Mouse (Mus musculus): ENCODE results near the gene Fam120c. TPM values are rescaled to one million over a fixed set of nuclear protein-coding genes. Genes with fewer than 3 reads are reported as not detected.
A peak's percentile ranks its signal among the peaks of the same experiment; 100 is the strongest.

The Fam120c gene
- polyA plus RNA-seq, 1 experiment: 2.1 TPM

- H3K36me3 ChIP-seq (ENCODE audit: control insufficient read depth, insufficient read depth): no peaks in the 10 kb centered on the region
- H3K27me3 ChIP-seq (ENCODE audit: control insufficient read depth, insufficient read depth, insufficient read length): no peaks in the 10 kb centered on the region
- H3K4me3 ChIP-seq (ENCODE audit: insufficient read depth, poor library complexity, severe bottlenecking): no peak overlapping the region
- no peaks in the 10 kb centered on the region for H3K79me2 ChIP-seq (ENCODE audit: control insufficient read depth, insufficient read depth)
- no peak overlapping the region for H3ac ChIP-seq (ENCODE audit: control insufficient read depth, insufficient read length, low read depth)
- TF ChIP-seq FOSL1 (IDR thresholded peaks at IDR 0.05; ENCODE audit: insufficient read depth, low read length, poor library complexity, severe bottlenecking): no peak
- no peak for TF ChIP-seq MAX (IDR thresholded peaks at IDR 0.05)
- no peak for TF ChIP-seq CTCF (IDR thresholded peaks at IDR 0.05; ENCODE audit: control insufficient read depth, insufficient read depth, insufficient read length)
- TF ChIP-seq CEBPB (IDR thresholded peaks at IDR 0.05; ENCODE audit: low read depth): no peak
- H3K79me3 ChIP-seq (ENCODE audit: low read depth): no peaks in the 10 kb centered on the region
These were observed 165.9 kb downstream of the Fam120c start for GRCm38 (mm10) chrX:151509906-151510305.

GRCm38 (mm10) chrX:151513066-151513465, 169.1 kb downstream of the Fam120c start:
- Histone ChIP-seq H3ac (ENCODE audit: control insufficient read depth, insufficient read length, low read depth) (no peak overlapping the region), H3K79me3 (ENCODE audit: low read depth) (no peaks in the 10 kb centered on the region), H3K79me2 (ENCODE audit: control insufficient read depth, insufficient read depth) (no peaks in the 10 kb centered on the region), H3K36me3 (ENCODE audit: control insufficient read depth, insufficient read depth) (no peaks in the 10 kb centered on the region), H3K27me3 (ENCODE audit: control insufficient read depth, insufficient read depth, insufficient read length) (no peaks in the 10 kb centered on the region), H3K4me3 (ENCODE audit: insufficient read depth, poor library complexity, severe bottlenecking) (no peak overlapping the region)
- TF ChIP-seq CEBPB (IDR thresholded peaks at IDR 0.05; ENCODE audit: low read depth) (no peak), MAX (IDR thresholded peaks at IDR 0.05) (no peak), FOSL1 (IDR thresholded peaks at IDR 0.05; ENCODE audit: insufficient read depth, low read length, poor library complexity, severe bottlenecking) (no peak), MYOG (IDR thresholded peaks at IDR 0.05; ENCODE audit: control insufficient read depth, extremely low read depth, insufficient read length) (no peak), MYOD1 (IDR thresholded peaks at IDR 0.05; ENCODE audit: control insufficient read depth, insufficient read length, low read depth) (no peak), USF1 (IDR thresholded peaks at IDR 0.05; ENCODE audit: low read depth) (no peak), CTCF (IDR thresholded peaks at IDR 0.05; ENCODE audit: control insufficient read depth, insufficient read depth, insufficient read length) (no peak)

- Histone ChIP-seq H3K79me2 (ENCODE audit: control insufficient read depth, insufficient read depth) (no peaks in the 10 kb centered on the region), H3K36me3 (ENCODE audit: control insufficient read depth, insufficient read depth) (no peaks in the 10 kb centered on the region), H3K79me3 (ENCODE audit: low read depth) (no peaks in the 10 kb centered on the region), H3ac (ENCODE audit: control insufficient read depth, insufficient read length, low read depth) (no peak overlapping the region), H3K4me3 (ENCODE audit: insufficient read depth, poor library complexity, severe bottlenecking) (no peak overlapping the region), H3K27me3 (ENCODE audit: control insufficient read depth, insufficient read depth, insufficient read length) (no peaks in the 10 kb centered on the region)
- no peak for TF ChIP-seq MYOD1 (IDR thresholded peaks at IDR 0.05; ENCODE audit: control insufficient read depth, insufficient read length, low read depth)
- TF ChIP-seq FOSL1 (IDR thresholded peaks at IDR 0.05; ENCODE audit: insufficient read depth, low read length, poor library complexity, severe bottlenecking): no peak
- TF ChIP-seq MYOG (IDR thresholded peaks at IDR 0.05; ENCODE audit: control insufficient read depth, extremely low read depth, insufficient read length): no peak
- TF ChIP-seq CTCF (IDR thresholded peaks at IDR 0.05; ENCODE audit: control insufficient read depth, insufficient read depth, insufficient read length): no peak
- no peak for TF ChIP-seq MAX (IDR thresholded peaks at IDR 0.05)
- no peak for TF ChIP-seq CEBPB (IDR thresholded peaks at IDR 0.05; ENCODE audit: low read depth)
- TF ChIP-seq USF1 (IDR thresholded peaks at IDR 0.05; ENCODE audit: low read depth): no peak
These were observed 169.7 kb downstream of the Fam120c start for GRCm38 (mm10) chrX:151513694-151514093.

- Histone ChIP-seq H3K79me3 (ENCODE audit: low read depth) (no peaks in the 10 kb centered on the region), H3K4me3 (ENCODE audit: insufficient read depth, poor library complexity, severe bottlenecking) (no peak overlapping the region), H3K27me3 (ENCODE audit: control insufficient read depth, insufficient read depth, insufficient read length) (no peaks in the 10 kb centered on the region), H3K79me2 (ENCODE audit: control insufficient read depth, insufficient read depth) (peaks cover 6% of the 10 kb centered on the region), H3K36me3 (ENCODE audit: control insufficient read depth, insufficient read depth) (no peaks in the 10 kb centered on the region), H3ac (ENCODE audit: control insufficient read depth, insufficient read length, low read depth) (no peak overlapping the region)
- no peak for TF ChIP-seq MYOG (IDR thresholded peaks at IDR 0.05; ENCODE audit: control insufficient read depth, extremely low read depth, insufficient read length)
- no peak for TF ChIP-seq MAX (IDR thresholded peaks at IDR 0.05)
- TF ChIP-seq CEBPB (IDR thresholded peaks at IDR 0.05; ENCODE audit: low read depth): no peak
- no peak for TF ChIP-seq MYOD1 (IDR thresholded peaks at IDR 0.05; ENCODE audit: control insufficient read depth, insufficient read length, low read depth)
- no peak for TF ChIP-seq CTCF (IDR thresholded peaks at IDR 0.05; ENCODE audit: control insufficient read depth, insufficient read depth, insufficient read length)
- no peak for TF ChIP-seq USF1 (IDR thresholded peaks at IDR 0.05; ENCODE audit: low read depth)
- TF ChIP-seq FOSL1 (IDR thresholded peaks at IDR 0.05; ENCODE audit: insufficient read depth, low read length, poor library complexity, severe bottlenecking): no peak
These were observed 174.2 kb downstream of the Fam120c start for GRCm38 (mm10) chrX:151518181-151518580.

GRCm38 (mm10) chrX:151520127-151520457, 176.1 kb downstream of the Fam120c start:
- Histone ChIP-seq H3K4me3 (ENCODE audit: insufficient read depth, poor library complexity, severe bottlenecking) (peak overlapping the region; percentile 50), H3K27me3 (ENCODE audit: control insufficient read depth, insufficient read depth, insufficient read length) (no peaks in the 10 kb centered on the region), H3K79me2 (ENCODE audit: control insufficient read depth, insufficient read depth) (peaks cover 6% of the 10 kb centered on the region), H3K79me3 (ENCODE audit: low read depth) (no peaks in the 10 kb centered on the region), H3K36me3 (ENCODE audit: control insufficient read depth, insufficient read depth) (no peaks in the 10 kb centered on the region), H3ac (ENCODE audit: control insufficient read depth, insufficient read length, low read depth) (no peak overlapping the region)
- no peak for TF ChIP-seq MYOG (IDR thresholded peaks at IDR 0.05; ENCODE audit: control insufficient read depth, extremely low read depth, insufficient read length)
- TF ChIP-seq MAX (IDR thresholded peaks at IDR 0.05): no peak
- no peak for TF ChIP-seq CTCF (IDR thresholded peaks at IDR 0.05; ENCODE audit: control insufficient read depth, insufficient read depth, insufficient read length)
- TF ChIP-seq USF1 (IDR thresholded peaks at IDR 0.05; ENCODE audit: low read depth): no peak
- no peak for TF ChIP-seq CEBPB (IDR thresholded peaks at IDR 0.05; ENCODE audit: low read depth)

All from C2C12 (cell line).